Comparison of ENCODE assay signal across 21 mouse cellular contexts in the genomic region with DNA sequence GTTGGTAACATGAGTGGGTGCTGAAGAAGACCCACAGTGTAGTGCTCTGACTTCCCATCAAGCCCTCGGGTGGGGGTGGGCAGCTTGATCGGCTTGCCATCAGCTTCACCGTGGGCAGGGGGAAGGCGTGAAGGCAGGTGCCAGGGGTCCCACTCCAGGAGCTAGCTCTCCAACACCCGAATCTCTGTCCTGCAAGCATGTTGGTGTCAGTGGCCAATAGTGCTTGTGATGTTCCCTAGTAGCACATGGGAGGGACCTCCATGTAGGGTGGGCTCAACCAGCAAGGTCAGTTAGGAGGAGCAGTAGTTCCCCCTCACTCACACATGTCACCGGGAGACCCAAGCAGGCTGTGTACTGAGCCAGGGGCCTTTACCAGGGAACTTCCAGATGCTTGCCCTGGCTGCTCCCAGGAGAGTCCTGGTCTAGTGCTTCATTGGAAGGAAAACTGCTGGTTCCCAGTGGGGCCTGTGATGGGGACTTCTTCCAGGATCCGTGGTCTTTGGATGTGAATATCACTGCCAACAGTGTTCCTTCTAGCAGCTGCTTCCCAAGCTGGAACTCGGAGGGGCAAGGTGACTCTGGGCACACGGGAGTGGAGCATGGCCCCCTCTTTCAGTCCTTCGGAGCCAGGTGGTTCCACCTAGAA.
DNase-seq lines count a peak whose midpoint lies in the region; ATAC-seq lines count a peak whose summit lies in the region.
"Had no signal": no experiment of that assay in that cellular context is flagged by ENCODE, and none has a peak within 500 bp of the region (broad histone marks: within the 10 kb centered on the region; RNA-seq: fewer than 3 reads in every experiment).

No protein-coding gene starts in this region.

- peak; percentile 18 for DNase-seq in embryo, embryonic 11 days
- DNase-seq in forebrain, embryonic 10.5 days (ENCODE audit: extremely low spot score, low spot score) = no peak
- peak; percentile 31 for DNase-seq in neural tube, embryonic 10.5 days (ENCODE audit: extremely low spot score, low spot score)
- DNase-seq in ovary, postnatal 36 days (ENCODE audit: low spot score) = no peak
- no peak for DNase-seq in spleen, postnatal 14 days (ENCODE audit: low spot score in 2 of 2)
- no peak for DNase-seq in ovary, postnatal 14 days (ENCODE audit: low spot score)
- DNase-seq: adrenal gland, postnatal 14 days; cerebellum, postnatal 14 days; gastrocnemius, postnatal 14 days; heart, postnatal 36 days; kidney, adult 2 months; kidney, postnatal 25 days; layer of hippocampus, adult 9-11 months; spleen, adult 18-20 months; thymus, postnatal 4 days had no signal

- H3K9me3 ChIP-seq in forebrain, embryonic 10.5 days = no peaks in the 10 kb centered on the region
- no peaks in the 10 kb centered on the region for H3K9me3 ChIP-seq in hindbrain, embryonic 13.5 days
- H3K9me3 ChIP-seq in intestine, embryonic 16.5 days (ENCODE audit: control insufficient read depth, low read length) = no peaks in the 10 kb centered on the region
- H3K9me3 ChIP-seq: embryonic facial prominence, embryonic 15.5 days; heart, embryonic 12.5 days; lung, embryonic 15.5 days had no signal

- peak; percentile 22; the same call in 1 of the 2 replicates for ATAC-seq in hindbrain, embryonic 13.5 days (ENCODE audit: low FRiP score)
- ATAC-seq in intestine, embryonic 16.5 days = no peak

- peaks cover 61% of the 10 kb centered on the region for H3K4me1 ChIP-seq in forebrain, embryonic 10.5 days
- peaks cover 43% of the 10 kb centered on the region for H3K4me1 ChIP-seq in hindbrain, embryonic 13.5 days (replicated peaks)
- no peaks in the 10 kb centered on the region for H3K4me1 ChIP-seq in intestine, embryonic 16.5 days (ENCODE audit: control insufficient read depth, insufficient read depth, low read length)
- H3K4me1 ChIP-seq: embryonic facial prominence, embryonic 15.5 days; lung, embryonic 15.5 days; megakaryocyte, embryonic 14.5 days had no signal

- peaks cover 89% of the 10 kb centered on the region for H3K27me3 ChIP-seq in forebrain, embryonic 10.5 days (ENCODE audit: poor library complexity, severe bottlenecking)
- peaks cover 9% of the 10 kb centered on the region; the same call in 1 of the 2 replicates for H3K27me3 ChIP-seq in hindbrain, embryonic 13.5 days
- H3K27me3 ChIP-seq in intestine, embryonic 16.5 days (replicated peaks; ENCODE audit: control insufficient read depth, insufficient read depth, low read length) = no peaks in the 10 kb centered on the region
- H3K27me3 ChIP-seq: embryonic facial prominence, embryonic 15.5 days; heart, embryonic 12.5 days; lung, embryonic 15.5 days; megakaryocyte, embryonic 14.5 days had no signal

- H3K36me3 ChIP-seq in forebrain, embryonic 10.5 days (replicated peaks) = no peaks in the 10 kb centered on the region
- H3K36me3 ChIP-seq in hindbrain, embryonic 13.5 days = no peaks in the 10 kb centered on the region
- no peaks in the 10 kb centered on the region for H3K36me3 ChIP-seq in intestine, embryonic 16.5 days (ENCODE audit: control insufficient read depth, insufficient read depth, low read length)
- H3K36me3 ChIP-seq: embryonic facial prominence, embryonic 15.5 days; heart, embryonic 12.5 days; lung, embryonic 15.5 days had no signal

- 75% methylated on average over 10 of the region's 10 CpGs for WGBS in forebrain, embryonic 10.5 days
- WGBS in hindbrain, embryonic 13.5 days = 46% methylated on average over 10 of the region's 10 CpGs
- WGBS in intestine, embryonic 16.5 days = 81% methylated on average over 10 of the region's 10 CpGs

- H3K4me3 ChIP-seq in forebrain, embryonic 10.5 days = peak overlapping the region; percentile 28; the same call in 1 of the 2 replicates
- H3K4me3 ChIP-seq in hindbrain, embryonic 13.5 days = no peak overlapping the region
- no peak overlapping the region for H3K4me3 ChIP-seq in intestine, embryonic 16.5 days (ENCODE audit: low read length)
- H3K4me3 ChIP-seq: embryonic facial prominence, embryonic 15.5 days; heart, embryonic 12.5 days; lung, embryonic 15.5 days; megakaryocyte, embryonic 14.5 days had no signal

- no peak overlapping the region for H3K4me2 ChIP-seq in hindbrain, embryonic 13.5 days
- no peak overlapping the region for H3K4me2 ChIP-seq in intestine, embryonic 16.5 days (ENCODE audit: low read depth, low read length)
- H3K4me2 ChIP-seq: heart, embryonic 12.5 days; lung, embryonic 15.5 days had no signal

- peak overlapping the region; percentile 86 for H3K27ac ChIP-seq in forebrain, embryonic 10.5 days
- peak overlapping the region; percentile 91 for H3K27ac ChIP-seq in hindbrain, embryonic 13.5 days
- H3K27ac ChIP-seq in intestine, embryonic 16.5 days (ENCODE audit: low read length) = no peak overlapping the region
- H3K27ac ChIP-seq: embryonic facial prominence, embryonic 15.5 days; lung, embryonic 15.5 days had no signal

- no peak overlapping the region for H3K9ac ChIP-seq in hindbrain, embryonic 13.5 days
- H3K9ac ChIP-seq in intestine, embryonic 16.5 days (ENCODE audit: low read depth, low read length) = no peak overlapping the region
- H3K9ac ChIP-seq: embryonic facial prominence, embryonic 15.5 days; heart, embryonic 12.5 days; lung, embryonic 15.5 days had no signal

Comparison
In these comparisons a context has a peak if more than half of its experiments do, and no peak if none do; other contexts are left out.
1. DNase-seq: peak in embryo, embryonic 11 days (single experiment) and neural tube, embryonic 10.5 days (single experiment); none in forebrain, embryonic 10.5 days (single experiment), ovary, postnatal 36 days (single experiment), spleen, postnatal 14 days (0 of 2) and ovary, postnatal 14 days (single experiment).